Mouse (Mus musculus) liver, embryonic 14.5 days (tissue): Measurements from ENCODE around the gene Ccdc167. TPM values are rescaled to one million over a fixed set of nuclear protein-coding genes. Genes with fewer than 3 reads are reported as not detected.

Experiments
- ATAC-seq: fragments of 200-750 bp; cut with Nextera tagmentation; 2 replicates; pipeline ENCODE4 v1.8.0; 2017; ENCODE audit warnings: moderate number of reproducible peaks, mild to moderate bottlenecking, moderate library complexity; ENCODE audit not compliant: insufficient read depth
- DNase-seq, 3 experiments: peaks; one replicate each; pipeline ENCODE4 v3.0.0-alpha.2; 2012 to 2013; ENCODE audit warnings: low read depth in 3 of 3, low spot score in 3 of 3
- H3K27ac ChIP-seq: fragments of 300-500 bp; sonication (generic); 2 replicates; pipeline ENCODE4 v1.5.1; 2014; ENCODE audit warnings: moderate library complexity, mild to moderate bottlenecking, control low read depth, inconsistent platforms
- H3K27me3 ChIP-seq: fragments of 300-500 bp; sonication (generic); 2 replicates; pipeline ENCODE4 v1.6.1; 2014; ENCODE audit warnings: mild to moderate bottlenecking, low read length, moderate library complexity; ENCODE audit not compliant: control insufficient read depth, insufficient read depth
- H3K36me3 ChIP-seq: fragments of 300-500 bp; sonication (generic); replicated peaks from 2 replicates; pipeline ENCODE4 v1.6.1; 2014; ENCODE audit warnings: low read depth; ENCODE audit not compliant: control insufficient read depth, insufficient read depth
- H3K4me1 ChIP-seq, 2 experiments: fragments of 200-500 bp in 1 of 2; fragments of 300-500 bp in 1 of 2; sonication (generic) in 1 of 2; replicated peaks; 2 replicates each; pipeline ENCODE4 v1.6.1; 2012 to 2014; ENCODE audit warnings: antibody characterized with exemption in 1 of 2, inconsistent platforms in 1 of 2, low read length in 1 of 2; ENCODE audit not compliant: control insufficient read depth in 2 of 2, insufficient read depth in 2 of 2
- H3K4me2 ChIP-seq: fragments of 300-500 bp; sonication (generic); 2 replicates; pipeline ENCODE4 v1.6.1; 2014; ENCODE audit warnings: low read depth, mild to moderate bottlenecking, control low read depth, moderate library complexity
- H3K4me3 ChIP-seq, 2 experiments: fragments of 200-500 bp in 1 of 2; fragments of 300-500 bp in 1 of 2; sonication (generic) in 1 of 2; 2 replicates each; pipeline ENCODE4 v1.5.1; 2012 to 2014; ENCODE audit warnings: low read depth in 2 of 2, low read length in 2 of 2, mild to moderate bottlenecking in 2 of 2, control low read depth in 1 of 2, inconsistent platforms in 1 of 2, moderate library complexity in 1 of 2; ENCODE audit not compliant: insufficient read depth in 1 of 2
- H3K9ac ChIP-seq: fragments of 300-500 bp; sonication (generic); replicated peaks from 2 replicates; pipeline ENCODE4 v1.6.1; 2014; ENCODE audit warnings: mild to moderate bottlenecking, control low read depth, moderate library complexity
- H3K9me3 ChIP-seq: fragments of 300-500 bp; sonication (generic); 2 replicates; pipeline ENCODE4 v1.6.1; 2016; ENCODE audit warnings: low read length, mixed read lengths; ENCODE audit not compliant: control insufficient read depth
- CTCF ChIP-seq: IDR thresholded peaks from 2 replicates; pipeline ENCODE4 v1.5.1; 2016; ENCODE audit warnings: antibody characterized with exemption, low read depth, control low read depth
- EP300 ChIP-seq: IDR thresholded peaks from 2 replicates; pipeline ENCODE4 v1.6.1; 2016; ENCODE audit warnings: antibody characterized with exemption, low read depth
- WGBS: fragments of 180-500 bp; shearing (Covaris S2); extraction: QIAGEN DNeasy Blood & Tissue Kit; methylation state at CpG from one replicate; pipeline ENCODE4 v1.1.7; 2014; ENCODE audit not compliant: insufficient replicate concordance; 5-methylcytosine and 5-hydroxymethylcytosine counted together
- polyA plus RNA-seq, 2 experiments: library from polyadenylated mRNA; depleted of rRNA in 1 of 2; stranded (reverse) in 1 of 2; unstranded in 1 of 2; fragments of >200 nt; fragmentation: Nextera tagmentation in 1 of 2; extraction: Ambion mirVana in 1 of 2; gene quantifications; 2 replicates each; pipeline versions ENCODE4 v1.2.1 to v1.2.3; 2012 to 2014

Gene Ccdc167
- polyA plus RNA-seq, 2 experiments, result 7.6 to 10.1 TPM

DNA sequence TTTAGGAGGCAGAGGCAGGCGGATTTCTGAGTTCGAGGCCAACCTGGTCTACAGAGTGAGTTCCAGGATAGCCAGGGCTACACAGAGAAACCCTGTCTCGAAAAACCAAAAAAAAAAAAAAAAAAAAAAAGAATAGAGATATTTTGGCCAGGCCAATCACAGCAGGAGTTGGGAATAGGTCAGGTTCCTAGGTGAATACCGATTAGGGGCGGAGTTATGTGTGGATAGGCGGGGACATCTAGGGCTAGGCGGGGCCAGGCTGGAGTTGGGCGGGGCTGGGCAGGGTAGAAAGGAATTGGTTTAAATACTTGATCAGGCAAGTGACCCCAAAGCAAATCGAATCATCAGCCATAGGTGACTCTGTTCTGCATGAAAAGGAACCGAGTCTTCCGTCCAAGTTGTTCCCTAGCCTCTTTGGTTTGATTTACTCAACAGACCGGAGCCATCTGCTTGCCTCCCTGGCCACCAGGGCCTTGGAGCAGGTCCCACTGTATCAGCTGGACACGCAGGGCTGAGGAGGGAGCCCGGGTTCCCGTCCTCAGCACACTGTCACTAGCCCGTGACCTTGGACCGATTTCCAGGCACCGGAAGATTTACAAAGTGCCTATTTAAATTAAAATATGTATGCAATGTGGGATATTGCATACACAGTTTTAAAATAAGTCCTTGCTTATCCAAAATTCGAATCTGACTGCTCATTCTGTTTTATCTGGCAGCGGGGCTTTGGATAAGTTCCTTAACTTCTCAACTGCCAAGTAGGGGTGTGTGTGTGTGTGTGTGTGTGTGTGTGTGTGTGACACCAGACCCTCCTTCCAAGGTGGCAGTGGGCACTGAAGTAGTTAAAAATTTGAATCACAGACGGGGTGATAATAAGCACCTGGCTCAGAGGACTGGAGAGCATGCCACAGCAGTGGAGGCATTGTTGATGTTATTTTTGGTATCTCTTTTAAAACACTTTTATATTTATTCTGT is 43.8 kb upstream of the Ccdc167 start:
- no peaks in the 10 kb centered on the region for H3K27me3 ChIP-seq
- H3K4me2 ChIP-seq, result no peak overlapping the region
- 64% methylated on average over 20 of the region's 21 CpGs for WGBS
- DNase-seq, result no peak
- no peaks in the 10 kb centered on the region for H3K9me3 ChIP-seq
- H3K27ac ChIP-seq, result no peak overlapping the region
- no peaks in the 10 kb centered on the region for H3K36me3 ChIP-seq
- no peaks in the 10 kb centered on the region for H3K4me1 ChIP-seq
- H3K9ac ChIP-seq, result no peak overlapping the region
- TF ChIP-seq EP300, result no peak
- TF ChIP-seq CTCF, result no peak
- H3K4me3 ChIP-seq, result no peak overlapping the region
- ATAC-seq, result no peak

DNA sequence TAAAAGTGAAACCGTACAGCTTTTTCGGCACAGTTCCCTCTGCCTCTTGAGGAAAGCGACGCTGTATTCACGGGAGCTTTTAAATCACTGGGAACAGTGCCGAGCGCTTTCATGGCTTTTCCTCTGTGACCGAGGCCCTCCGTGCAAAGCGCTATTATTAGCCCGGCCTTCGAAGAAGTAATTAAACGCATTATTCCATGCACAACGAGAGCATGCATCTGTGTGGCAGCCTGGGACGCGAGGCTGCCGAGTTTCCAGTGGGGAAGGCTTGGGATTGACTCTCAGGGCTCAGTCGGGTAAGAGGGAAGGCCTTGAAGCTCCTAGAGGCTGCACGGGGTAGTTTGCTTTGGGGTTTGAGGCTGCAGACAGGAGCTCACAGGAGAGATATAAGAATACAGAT is 43.1 kb upstream of the Ccdc167 start:
- WGBS, result 78% methylated on average over 19 of the region's 19 CpGs
- Histone ChIP-seq H3K4me2 (no peak overlapping the region), H3K4me3 (no peak overlapping the region), H3K27ac (no peak overlapping the region), H3K4me1 (no peaks in the 10 kb centered on the region), H3K27me3 (no peaks in the 10 kb centered on the region), H3K9me3 (no peaks in the 10 kb centered on the region), H3K9ac (no peak overlapping the region), H3K36me3 (no peaks in the 10 kb centered on the region)
- ATAC-seq (no peak), DNase-seq (no peak)
- TF ChIP-seq CTCF, result no peak
- no peak for TF ChIP-seq EP300

DNA sequence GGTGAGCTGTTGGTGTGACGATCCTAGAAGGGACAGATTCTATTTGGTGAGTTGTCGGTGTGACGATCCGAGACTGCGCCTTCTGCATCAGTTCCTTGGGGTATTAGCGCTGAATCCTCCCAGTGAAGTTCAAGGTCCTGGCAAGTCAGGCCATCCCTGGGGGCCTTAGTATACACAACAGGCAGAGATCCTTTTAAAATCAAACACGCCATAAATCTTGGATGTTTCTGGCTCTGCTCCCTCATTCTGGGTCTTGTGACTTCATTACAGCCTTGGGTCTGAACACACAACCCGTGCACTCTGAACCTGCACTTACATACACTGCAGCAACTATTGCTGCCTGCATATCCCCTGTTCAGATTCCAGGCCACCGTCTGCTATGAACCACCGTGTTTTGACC is 39.5 kb upstream of the Ccdc167 start:
- no peak for DNase-seq
- H3K9ac ChIP-seq, result no peak overlapping the region

DNA sequence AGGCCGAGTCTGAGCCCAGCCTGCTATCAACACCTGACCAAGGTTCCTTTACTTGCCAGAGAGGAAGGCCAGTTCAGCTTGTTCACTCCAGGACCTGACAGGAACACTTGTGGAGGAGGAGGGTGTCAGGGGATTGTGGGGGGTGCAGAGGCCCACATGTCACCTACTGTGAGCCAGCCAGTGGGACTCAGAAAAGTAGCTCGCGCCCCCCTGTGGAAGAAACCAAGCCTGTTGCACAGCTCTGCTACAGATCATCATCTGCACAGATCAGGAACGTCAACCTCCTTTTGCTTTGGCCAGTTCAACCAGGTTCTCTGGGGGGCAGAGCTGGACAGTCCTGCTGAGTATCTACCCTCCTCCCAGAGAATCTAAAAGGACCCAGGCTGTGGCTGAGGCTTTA is 37.7 kb upstream of the Ccdc167 start:
- DNase-seq (no peak), ATAC-seq (no peak)
- WGBS, result 45% methylated on average over 4 of the region's 4 CpGs
- H3K36me3 ChIP-seq, result no peaks in the 10 kb centered on the region
- no peaks in the 10 kb centered on the region for H3K9me3 ChIP-seq
- H3K27ac ChIP-seq, result no peak overlapping the region
- no peak overlapping the region for H3K4me2 ChIP-seq
- H3K9ac ChIP-seq, result no peak overlapping the region
- TF ChIP-seq CTCF (peak; percentile 29; the same call in 1 of the 2 replicates), EP300 (no peak)
- H3K27me3 ChIP-seq, result no peaks in the 10 kb centered on the region; the same call in 1 of the 2 replicates
- H3K4me3 ChIP-seq, result no peak overlapping the region
- H3K4me1 ChIP-seq, result no peaks in the 10 kb centered on the region

More for the DNA sequence above, 39.5 kb upstream of the Ccdc167 start:
- Histone ChIP-seq H3K4me1 (no peaks in the 10 kb centered on the region), H3K27ac (no peak overlapping the region), H3K27me3 (no peaks in the 10 kb centered on the region; the same call in 1 of the 2 replicates), H3K9me3 (no peaks in the 10 kb centered on the region), H3K36me3 (no peaks in the 10 kb centered on the region), H3K4me2 (no peak overlapping the region), H3K4me3 (no peak overlapping the region)
- TF ChIP-seq EP300, result no peak
- no peak for TF ChIP-seq CTCF
- 76% methylated on average over 10 of the region's 10 CpGs for WGBS
- no peak for ATAC-seq

DNA sequence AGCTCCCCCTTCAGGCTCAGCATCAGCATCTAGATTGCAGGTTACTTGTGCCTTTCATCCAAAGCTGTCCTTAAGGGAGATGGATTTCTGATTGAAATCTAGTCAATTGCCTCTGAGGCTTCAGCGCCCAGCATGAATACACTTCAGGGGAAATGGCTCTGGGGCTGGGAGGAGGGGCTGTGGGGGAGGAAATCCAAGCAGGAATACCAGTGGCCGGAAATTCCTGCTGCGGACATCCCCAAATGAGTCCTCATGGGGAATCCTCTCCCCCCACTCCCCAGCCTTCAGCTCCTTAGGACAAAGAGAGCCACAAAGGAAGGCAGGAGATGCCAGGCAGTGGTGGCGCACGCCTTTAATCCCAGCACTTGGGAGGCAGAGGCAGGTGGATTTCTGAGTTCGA is 30.6 kb upstream of the Ccdc167 start:
- DNase-seq, result no peak
- ATAC-seq, result no peak
- WGBS, result 55% methylated on average over 6 of the region's 6 CpGs

More for the DNA sequence above, 30.6 kb upstream of the Ccdc167 start:
- Histone ChIP-seq H3K4me3 (no peak overlapping the region), H3K4me2 (no peak overlapping the region), H3K36me3 (no peaks in the 10 kb centered on the region), H3K27me3 (no peaks in the 10 kb centered on the region; the same call in 1 of the 2 replicates), H3K4me1 (no peaks in the 10 kb centered on the region), H3K9ac (no peak overlapping the region), H3K9me3 (no peaks in the 10 kb centered on the region), H3K27ac (no peak overlapping the region)
- no peak for TF ChIP-seq EP300
- TF ChIP-seq CTCF, result no peak
